Mouse (Mus musculus) liver, embryonic 15.5 days (tissue): ENCODE data around the gene Myl9. TPM values are rescaled to one million over a fixed set of nuclear protein-coding genes. Genes with fewer than 3 reads are reported as not detected.

Experiments
- ATAC-seq: fragments of 200-750 bp; cut with Nextera tagmentation; 2 replicates; pipeline ENCODE4 v1.8.0; 2017; ENCODE audit warnings: moderate number of reproducible peaks, mild to moderate bottlenecking, moderate library complexity; ENCODE audit not compliant: insufficient read depth
- H3K27ac ChIP-seq: fragments of 300-500 bp; sonication (generic); replicated peaks from 2 replicates; pipeline ENCODE4 v1.5.1; 2015; ENCODE audit warnings: mild to moderate bottlenecking, inconsistent platforms
- H3K27me3 ChIP-seq: fragments of 300-500 bp; sonication (generic); 2 replicates; pipeline ENCODE4 v1.6.1; 2015; ENCODE audit warnings: mild to moderate bottlenecking, inconsistent platforms
- H3K36me3 ChIP-seq: fragments of 300-500 bp; sonication (generic); replicated peaks from 2 replicates; pipeline ENCODE4 v1.6.1; 2015; ENCODE audit warnings: moderate library complexity, mild to moderate bottlenecking, inconsistent platforms
- H3K4me1 ChIP-seq: fragments of 300-500 bp; sonication (generic); replicated peaks from 2 replicates; pipeline ENCODE4 v1.6.1; 2015; ENCODE audit warnings: inconsistent platforms
- H3K4me2 ChIP-seq: fragments of 300-500 bp; sonication (generic); 2 replicates; pipeline ENCODE4 v1.6.1; 2015; ENCODE audit warnings: moderate library complexity, mild to moderate bottlenecking, inconsistent platforms
- H3K4me3 ChIP-seq: fragments of 300-500 bp; sonication (generic); replicated peaks from 2 replicates; pipeline ENCODE4 v1.5.1; 2015; ENCODE audit warnings: mild to moderate bottlenecking, inconsistent platforms
- H3K9ac ChIP-seq: fragments of 300-500 bp; sonication (generic); 2 replicates; pipeline ENCODE4 v1.6.1; 2015; ENCODE audit warnings: moderate library complexity, mild to moderate bottlenecking, inconsistent platforms
- H3K9me3 ChIP-seq: fragments of 300-500 bp; sonication (generic); replicated peaks from 2 replicates; pipeline ENCODE4 v1.6.1; 2016; ENCODE audit warnings: inconsistent platforms
- WGBS: fragments of 180-500 bp; shearing (Covaris S2); methylation state at CpG from one replicate; pipeline ENCODE4 v1.1.7; 2015; ENCODE audit warnings: mixed read lengths; ENCODE audit not compliant: insufficient replicate concordance; 5-methylcytosine and 5-hydroxymethylcytosine counted together
- polyA plus RNA-seq: library from polyadenylated mRNA; unstranded; fragments of >200 nt; fragmentation: Nextera tagmentation; extraction: Ambion mirVana; gene quantifications from 2 replicates; pipeline ENCODE4 v1.2.1, GENCODE M21; 2015

Gene Myl9
- polyA plus RNA-seq, 1 experiment from 2014 or later: 48.1 TPM

GRCm38 (mm10) chr2:156778571-156778970 is 3.4 kb downstream of the Myl9 start:
- no peak overlapping the region for H3K4me3 ChIP-seq
- no peaks in the 10 kb centered on the region for H3K36me3 ChIP-seq
- no peak for ATAC-seq
- no peak overlapping the region for H3K27ac ChIP-seq
- H3K9me3 ChIP-seq: no peaks in the 10 kb centered on the region
- peaks cover 20% of the 10 kb centered on the region for H3K27me3 ChIP-seq
- peaks cover 76% of the 10 kb centered on the region for H3K4me1 ChIP-seq
- H3K9ac ChIP-seq: no peak overlapping the region
- 62% methylated on average over 8 of the region's 8 CpGs for WGBS
- no peak overlapping the region for H3K4me2 ChIP-seq

GRCm38 (mm10) chr2:156779036-156779435 is 3.8 kb downstream of the Myl9 start:
- H3K4me2 ChIP-seq: no peak overlapping the region

DNA sequence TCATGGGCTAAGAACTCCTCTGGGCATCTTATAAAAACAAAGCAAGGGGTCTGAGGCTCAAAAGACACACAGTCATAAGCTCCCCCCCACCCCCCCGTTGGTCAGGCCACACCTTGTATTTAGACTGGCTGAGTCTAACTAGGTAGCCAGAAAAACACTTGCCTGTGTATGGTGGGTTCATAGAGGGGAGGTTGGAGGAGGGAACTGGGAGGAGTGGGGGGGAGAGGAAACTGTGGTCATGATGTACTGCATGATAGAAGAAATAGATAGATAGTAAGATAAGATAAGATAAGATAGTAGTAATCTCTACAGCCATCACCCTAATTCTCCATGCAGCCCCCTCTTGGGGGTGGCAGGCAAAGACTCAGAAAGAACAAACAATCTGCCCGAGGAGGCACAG is 4.3 kb downstream of the Myl9 start:
- H3K27me3 ChIP-seq: peaks cover 18% of the 10 kb centered on the region
- H3K9me3 ChIP-seq: no peaks in the 10 kb centered on the region
- WGBS: 35% methylated on average over 2 of the region's 2 CpGs
- no peaks in the 10 kb centered on the region for H3K36me3 ChIP-seq
- no peak overlapping the region for H3K4me3 ChIP-seq
- H3K27ac ChIP-seq: no peak overlapping the region
- peaks cover 85% of the 10 kb centered on the region for H3K4me1 ChIP-seq
- no peak for ATAC-seq
- no peak overlapping the region for H3K4me2 ChIP-seq
- H3K9ac ChIP-seq: no peak overlapping the region

More at GRCm38 (mm10) chr2:156779036-156779435, 3.8 kb downstream of the Myl9 start:
- Histone ChIP-seq H3K9me3 (no peaks in the 10 kb centered on the region), H3K36me3 (no peaks in the 10 kb centered on the region), H3K27ac (no peak overlapping the region), H3K27me3 (peaks cover 20% of the 10 kb centered on the region), H3K9ac (no peak overlapping the region), H3K4me3 (no peak overlapping the region), H3K4me1 (peaks cover 81% of the 10 kb centered on the region)
- WGBS: 56% methylated on average over 5 of the region's 5 CpGs
- no peak for ATAC-seq

DNA sequence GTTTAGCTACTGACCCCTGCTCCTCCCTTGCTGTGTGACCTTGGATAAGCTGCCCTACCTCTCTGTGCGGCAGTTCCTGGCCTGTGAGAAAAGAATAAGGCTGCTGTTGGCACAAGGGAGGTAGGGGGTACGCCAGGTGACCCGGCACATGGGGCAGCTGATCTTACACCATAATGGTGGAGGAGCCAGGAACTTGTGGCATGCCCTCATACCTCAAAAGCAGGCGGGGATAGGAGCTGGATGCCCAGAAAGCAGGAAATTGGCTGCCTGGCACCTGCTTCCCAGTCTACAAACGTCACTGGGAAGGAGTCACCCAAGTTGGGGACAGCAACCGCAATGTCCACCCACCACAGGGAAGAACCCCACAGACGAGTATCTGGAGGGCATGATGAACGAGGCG is 4.9 kb downstream of the Myl9 start:
- 65% methylated on average over 9 of the region's 9 CpGs for WGBS
- Histone ChIP-seq H3K4me2 (peak overlapping the region; percentile 58), H3K4me3 (no peak overlapping the region), H3K9ac (no peak overlapping the region), H3K9me3 (no peaks in the 10 kb centered on the region), H3K27ac (no peak overlapping the region), H3K4me1 (peaks cover 83% of the 10 kb centered on the region), H3K27me3 (peaks cover 11% of the 10 kb centered on the region), H3K36me3 (no peaks in the 10 kb centered on the region)
- ATAC-seq: no peak

DNA sequence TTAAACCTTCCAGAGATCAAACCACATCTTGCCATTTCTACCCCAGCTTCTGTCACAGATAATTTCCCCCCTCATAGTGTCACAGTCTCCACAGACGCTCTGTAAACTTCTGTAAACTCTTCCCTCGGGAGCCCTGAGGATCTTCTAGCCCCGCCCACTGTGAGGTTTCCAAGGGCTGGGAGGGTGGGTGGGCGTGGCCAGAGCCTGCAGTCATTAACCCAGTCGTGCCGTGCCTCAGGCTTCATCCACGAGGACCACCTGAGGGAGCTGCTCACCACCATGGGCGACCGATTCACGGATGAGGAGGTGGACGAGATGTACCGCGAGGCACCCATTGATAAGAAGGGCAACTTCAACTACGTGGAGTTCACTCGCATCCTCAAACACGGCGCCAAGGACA is 5.5 kb downstream of the Myl9 start:
- ATAC-seq: no peak
- H3K27ac ChIP-seq: peak overlapping the region; percentile 82; the same call in 1 of the 2 replicates
- peaks cover 5% of the 10 kb centered on the region for H3K27me3 ChIP-seq
- WGBS: 15% methylated on average over 17 of the region's 17 CpGs
- H3K9ac ChIP-seq: no peak overlapping the region
- no peaks in the 10 kb centered on the region for H3K9me3 ChIP-seq
- no peaks in the 10 kb centered on the region for H3K36me3 ChIP-seq
- H3K4me3 ChIP-seq: peak overlapping the region; percentile 17
- H3K4me1 ChIP-seq: peaks cover 83% of the 10 kb centered on the region
- H3K4me2 ChIP-seq: peak overlapping the region; percentile 58

GRCm38 (mm10) chr2:156781281-156781680 is 6.1 kb downstream of the Myl9 start:
- H3K27me3 ChIP-seq: no peaks in the 10 kb centered on the region
- H3K9ac ChIP-seq: no peak overlapping the region
- peak overlapping the region; percentile 17 for H3K4me3 ChIP-seq
- ATAC-seq: no peak
- H3K36me3 ChIP-seq: no peaks in the 10 kb centered on the region
- H3K27ac ChIP-seq: peak overlapping the region; percentile 82
- H3K4me2 ChIP-seq: peak overlapping the region; percentile 58
- no peaks in the 10 kb centered on the region for H3K9me3 ChIP-seq
- peaks cover 81% of the 10 kb centered on the region for H3K4me1 ChIP-seq
- WGBS: 55% methylated on average over 4 of the region's 4 CpGs

- Histone ChIP-seq H3K27me3 (no peaks in the 10 kb centered on the region), H3K4me3 (no peak overlapping the region), H3K36me3 (no peaks in the 10 kb centered on the region), H3K9me3 (no peaks in the 10 kb centered on the region), H3K4me1 (peaks cover 81% of the 10 kb centered on the region), H3K27ac (peak overlapping the region; percentile 82), H3K9ac (peak overlapping the region; percentile 6; the same call in 1 of the 2 replicates), H3K4me2 (peak overlapping the region; percentile 58)
- ATAC-seq: peak; percentile 70
- 26% methylated on average over 4 of the region's 4 CpGs for WGBS
Measured at GRCm38 (mm10) chr2:156781836-156782480, 6.7 kb downstream of the Myl9 start.

DNA sequence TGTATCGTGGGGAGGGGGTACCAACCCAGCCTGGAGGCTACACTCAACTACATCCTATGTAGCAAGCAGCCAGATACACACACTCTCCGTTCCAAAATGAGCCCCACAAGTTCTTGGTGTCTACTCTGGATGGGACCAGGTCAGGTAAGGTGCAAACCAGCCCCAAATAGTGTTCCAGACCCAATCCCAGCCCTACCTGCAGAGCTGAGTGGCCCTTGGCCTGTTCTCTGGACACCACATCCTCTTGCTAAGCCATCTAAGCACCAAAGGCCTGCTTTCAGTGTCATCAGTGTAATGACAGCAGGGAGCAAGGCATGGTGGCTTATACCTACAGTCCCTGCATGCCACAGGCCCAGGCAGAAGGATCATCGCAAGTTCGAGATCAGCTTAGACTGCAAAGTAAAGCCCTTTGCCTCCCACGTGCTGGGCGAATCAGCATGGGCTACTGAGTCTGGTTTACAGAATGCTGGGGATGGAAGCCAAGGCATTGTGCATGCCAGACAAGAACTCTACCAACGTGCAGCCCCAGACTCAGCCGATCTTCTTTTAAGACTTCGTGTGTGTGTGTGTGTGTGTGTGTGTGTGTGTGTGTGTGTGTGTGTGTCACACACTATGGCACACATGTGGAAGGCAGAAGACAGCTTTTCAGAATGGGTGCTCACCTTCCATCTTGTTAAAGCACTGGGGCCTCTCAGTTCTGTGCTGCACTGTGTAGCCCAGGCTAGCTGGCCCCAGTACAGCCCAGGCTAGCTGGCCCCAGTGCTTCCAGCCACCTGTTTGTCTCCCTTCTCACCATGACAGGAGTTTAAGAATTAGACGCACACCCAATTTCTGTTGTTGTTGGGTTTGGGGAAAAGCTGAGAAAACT is 7.5 kb downstream of the Myl9 start:
- H3K27ac ChIP-seq: peak overlapping the region; percentile 82
- H3K27me3 ChIP-seq: no peaks in the 10 kb centered on the region
- H3K4me1 ChIP-seq: peaks cover 73% of the 10 kb centered on the region
- 0 out of 2 replicates have a peak overlapping the region, but pooled peaks have one; percentile 23 for H3K9ac ChIP-seq
- peak overlapping the region; percentile 58 for H3K4me2 ChIP-seq
- peak; percentile 40; the same call in 1 of the 2 replicates for ATAC-seq
- H3K9me3 ChIP-seq: no peaks in the 10 kb centered on the region
- 47% methylated on average over 10 of the region's 10 CpGs for WGBS
- no peaks in the 10 kb centered on the region for H3K36me3 ChIP-seq
- H3K4me3 ChIP-seq: no peak overlapping the region

DNA sequence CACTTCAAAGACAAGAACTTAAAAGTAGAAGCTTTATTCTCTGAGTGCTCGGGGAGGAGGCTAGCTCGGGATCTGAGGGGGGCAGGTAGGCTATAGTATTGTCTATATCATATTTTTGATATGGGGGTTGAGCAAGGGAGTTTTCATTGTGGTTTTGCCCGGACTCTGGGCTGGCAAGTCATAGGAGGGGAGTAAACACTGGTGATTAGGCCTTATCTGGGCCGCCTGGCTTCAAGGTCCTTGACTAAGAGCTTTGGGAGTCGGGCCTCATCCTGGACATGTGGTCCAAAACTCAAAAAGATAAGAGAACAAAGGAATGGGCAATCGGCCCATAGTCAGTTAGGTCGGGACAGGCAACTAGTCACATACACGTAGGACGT is 8.1 kb downstream of the Myl9 start:
- no peaks in the 10 kb centered on the region for H3K27me3 ChIP-seq
- peaks cover 70% of the 10 kb centered on the region for H3K4me1 ChIP-seq
- H3K9me3 ChIP-seq: no peaks in the 10 kb centered on the region
- no peaks in the 10 kb centered on the region for H3K36me3 ChIP-seq
- ATAC-seq: peak; percentile 80
- H3K27ac ChIP-seq: peak overlapping the region; percentile 82
- 0 out of 2 replicates have a peak overlapping the region, but pooled peaks have one; percentile 23 for H3K9ac ChIP-seq
- H3K4me2 ChIP-seq: peak overlapping the region; percentile 38
- 13% methylated on average over 9 of the region's 9 CpGs for WGBS
- H3K4me3 ChIP-seq: no peak overlapping the region

DNA sequence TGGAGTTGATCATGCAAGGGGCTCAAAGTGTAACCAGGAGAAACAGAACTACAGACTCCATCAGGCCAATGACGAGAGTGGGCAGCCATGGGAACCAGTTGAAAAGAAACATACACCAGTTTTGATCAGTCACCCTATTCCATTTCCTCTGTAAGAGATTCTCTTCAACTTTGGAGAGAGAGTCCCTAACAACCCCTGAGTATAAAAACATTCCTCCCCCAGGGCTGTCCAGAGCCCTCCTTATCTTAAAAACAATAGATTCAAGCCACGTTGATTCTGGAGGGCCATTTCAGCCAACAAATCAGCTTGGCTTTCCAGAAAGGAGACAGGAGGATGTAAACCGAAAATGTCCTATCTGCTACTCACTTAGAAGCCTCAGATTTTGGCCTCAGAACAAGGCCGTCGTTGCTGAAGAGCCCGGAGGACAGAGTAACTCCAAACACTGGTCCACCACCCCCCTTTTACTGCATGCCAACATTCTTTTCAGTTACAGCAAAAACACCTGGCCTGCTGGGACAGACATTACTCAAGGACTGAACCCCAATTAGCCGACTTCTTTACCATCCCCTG is 8.9 kb downstream of the Myl9 start:
- Histone ChIP-seq H3K27me3 (no peaks in the 10 kb centered on the region), H3K4me2 (no peak overlapping the region), H3K36me3 (no peaks in the 10 kb centered on the region), H3K27ac (peak overlapping the region; percentile 82), H3K4me3 (no peak overlapping the region), H3K9ac (no peak overlapping the region), H3K4me1 (peaks cover 64% of the 10 kb centered on the region), H3K9me3 (no peaks in the 10 kb centered on the region)
- no peak for ATAC-seq
- 33% methylated on average over 7 of the region's 7 CpGs for WGBS

GRCm38 (mm10) chr2:156784891-156785290 is 9.7 kb downstream of the Myl9 start:
- H3K4me3 ChIP-seq: no peak overlapping the region
- no peak overlapping the region for H3K4me2 ChIP-seq
- H3K36me3 ChIP-seq: no peaks in the 10 kb centered on the region
- 88% methylated on average over 2 of the region's 2 CpGs for WGBS
- H3K27me3 ChIP-seq: no peaks in the 10 kb centered on the region
- ATAC-seq: no peak
- no peak overlapping the region for H3K27ac ChIP-seq
- peaks cover 57% of the 10 kb centered on the region for H3K4me1 ChIP-seq
- H3K9me3 ChIP-seq: no peaks in the 10 kb centered on the region
- H3K9ac ChIP-seq: no peak overlapping the region
